Mouse (Mus musculus): ENCODE data around the gene Scn3a. TPM values are rescaled to one million over a fixed set of nuclear protein-coding genes. Genes with fewer than 3 reads are reported as not detected.

The Scn3a gene
- polyA plus RNA-seq (2016; fragmentation: Nextera tagmentation; extraction: Ambion mirVana), result 2.6 and 5.4 TPM in 2 replicates

DNA sequence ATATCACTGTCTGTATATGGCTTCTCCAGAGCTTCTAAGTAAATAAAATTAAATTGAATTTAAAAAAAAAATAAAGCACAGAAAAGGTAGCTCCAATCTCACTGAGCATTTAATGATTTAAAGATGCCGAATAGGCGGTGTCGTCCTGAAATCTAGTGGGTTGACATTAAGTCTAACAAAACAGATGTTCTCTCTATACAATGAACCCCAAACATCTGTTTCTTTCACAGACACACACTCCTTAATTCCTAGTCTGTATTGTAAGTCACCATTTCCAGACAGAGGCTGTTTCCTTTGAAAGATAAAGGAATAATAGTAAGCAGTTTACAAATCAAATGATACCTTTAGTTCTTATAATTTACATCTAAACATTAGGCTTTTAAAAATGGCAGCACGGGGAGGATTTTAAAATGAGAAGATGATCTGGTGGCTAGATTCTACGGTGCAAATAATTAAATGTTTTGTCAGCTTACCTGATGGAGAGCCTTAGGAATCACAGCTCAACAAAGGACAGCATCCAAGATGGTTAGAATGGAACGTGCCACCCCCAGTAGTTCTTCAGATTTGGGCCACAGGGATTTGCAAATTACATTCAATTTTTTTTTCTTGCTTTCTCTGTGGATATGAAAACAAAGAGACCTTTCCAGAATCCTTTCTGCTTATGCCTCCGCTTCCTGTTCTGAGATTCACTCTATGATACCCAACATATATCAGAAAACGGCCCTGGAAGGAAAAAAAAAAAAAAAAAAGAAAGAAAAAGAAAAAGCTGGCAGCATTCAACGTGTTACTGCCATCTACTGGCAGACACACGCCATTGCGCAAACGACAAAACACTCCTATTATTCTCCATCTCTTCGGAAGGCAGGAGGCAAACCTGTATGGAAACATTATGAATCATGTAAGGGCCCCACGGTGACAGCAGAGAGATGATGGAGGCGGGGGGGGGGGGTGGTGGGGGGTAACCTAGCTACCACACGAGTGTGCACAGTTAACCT, at the start of gene Scn3a:
Gene Scn3a, minus strand, starts transcription at position 835 of the 995 bp plus-strand sequence.
- H3K4me3 ChIP-seq, result peak within 1 kb of the TSS; percentile 33
- no peaks in the 10 kb centered on the region for H3K27me3 ChIP-seq (ENCODE audit: poor library complexity, severe bottlenecking)
- 23% methylated on average over 16 of the region's 16 CpGs for WGBS
- H3K4me1 ChIP-seq, result peaks cover 4% of the 10 kb centered on the region; the same call in 1 of the 2 replicates
- peak within 1 kb of the TSS; percentile 62; the same call in 1 of the 2 replicates for H3K27ac ChIP-seq
- no peaks in the 10 kb centered on the region for H3K9me3 ChIP-seq
- DNase-seq (ENCODE audit: extremely low spot score, low spot score), result peak; percentile 32
- H3K36me3 ChIP-seq (replicated peaks), result no peaks in the 10 kb centered on the region

DNA sequence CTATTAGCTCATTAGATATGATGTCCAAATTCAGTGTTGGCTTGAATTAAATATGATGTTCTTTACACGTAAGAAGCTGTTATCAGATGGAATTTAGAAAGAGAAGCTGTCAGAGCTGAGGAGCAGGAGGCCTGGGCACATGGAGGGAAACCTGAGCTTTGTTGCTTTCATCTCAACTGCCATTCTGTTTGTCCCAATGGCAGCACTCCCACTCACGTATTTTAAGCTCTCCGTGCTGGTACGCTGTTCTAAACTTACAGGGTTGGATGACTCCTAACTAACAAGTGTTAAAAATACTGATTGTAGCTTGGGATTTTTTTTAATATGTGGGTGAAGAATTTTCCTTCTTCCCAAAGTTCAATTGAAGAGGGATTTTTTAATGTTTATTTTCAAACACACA, 44.5 kb upstream of the Scn3a start:
- H3K36me3 ChIP-seq (replicated peaks), result no peaks in the 10 kb centered on the region
- 88% methylated on average over 4 of the region's 4 CpGs for WGBS
- no peak overlapping the region for H3K27ac ChIP-seq
- DNase-seq (ENCODE audit: extremely low spot score, low spot score), result no peak
- H3K4me3 ChIP-seq, result no peak overlapping the region
- H3K4me1 ChIP-seq, result peaks cover 14% of the 10 kb centered on the region
- H3K27me3 ChIP-seq (ENCODE audit: poor library complexity, severe bottlenecking), result no peaks in the 10 kb centered on the region
- no peaks in the 10 kb centered on the region for H3K9me3 ChIP-seq

DNA sequence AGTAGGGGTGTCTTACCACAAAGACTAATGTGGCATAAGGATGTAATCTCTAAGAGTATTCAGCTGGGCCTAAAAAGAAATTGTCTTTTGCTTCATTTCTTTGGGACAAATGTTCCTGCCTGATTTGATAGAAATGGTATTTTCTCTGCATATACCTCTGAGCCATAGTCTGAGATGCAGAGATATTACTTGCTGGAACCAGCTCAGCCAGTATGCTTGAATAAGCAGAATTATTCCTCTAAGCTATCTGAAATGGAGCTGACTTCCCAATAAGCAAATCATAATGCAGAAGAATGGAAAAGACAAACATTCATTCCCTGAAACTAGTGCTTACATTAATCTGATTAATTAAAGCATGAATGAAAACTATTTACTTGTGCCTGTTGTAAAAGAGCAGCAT, 40.4 kb upstream of the Scn3a start:
- Histone ChIP-seq H3K4me3 (no peak overlapping the region), H3K36me3 (replicated peaks) (no peaks in the 10 kb centered on the region), H3K27ac (no peak overlapping the region), H3K27me3 (ENCODE audit: poor library complexity, severe bottlenecking) (no peaks in the 10 kb centered on the region), H3K9me3 (no peaks in the 10 kb centered on the region), H3K4me1 (no peaks in the 10 kb centered on the region)
- no peak for DNase-seq (ENCODE audit: extremely low spot score, low spot score)

DNA sequence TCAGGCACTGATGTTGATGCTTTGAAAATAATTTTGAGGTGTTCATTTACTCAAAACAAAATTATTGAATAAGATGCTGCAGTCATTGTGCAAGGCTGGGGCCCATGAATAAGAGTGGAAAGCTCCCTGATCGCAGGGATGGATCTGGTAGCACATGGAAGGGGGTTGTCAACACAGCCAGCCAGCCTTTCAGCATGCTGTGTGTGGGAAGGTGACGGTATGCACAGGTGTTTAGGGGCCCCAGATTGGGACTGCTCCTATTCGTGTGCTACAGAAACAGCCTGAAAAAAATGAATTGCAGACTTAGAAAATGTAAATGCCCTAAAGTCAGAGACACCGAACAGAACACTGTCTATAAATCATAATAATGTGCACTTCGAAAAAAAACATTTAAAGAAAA, 20.3 kb upstream of the Scn3a start:
- H3K4me1 ChIP-seq, result no peaks in the 10 kb centered on the region
- H3K27ac ChIP-seq, result no peak overlapping the region
- no peaks in the 10 kb centered on the region for H3K27me3 ChIP-seq (ENCODE audit: poor library complexity, severe bottlenecking)
- no peak overlapping the region for H3K4me3 ChIP-seq
- no peaks in the 10 kb centered on the region for H3K36me3 ChIP-seq (replicated peaks)
- no peaks in the 10 kb centered on the region for H3K9me3 ChIP-seq
- 86% methylated on average over 5 of the region's 5 CpGs for WGBS
- no peak for DNase-seq (ENCODE audit: extremely low spot score, low spot score)

DNA sequence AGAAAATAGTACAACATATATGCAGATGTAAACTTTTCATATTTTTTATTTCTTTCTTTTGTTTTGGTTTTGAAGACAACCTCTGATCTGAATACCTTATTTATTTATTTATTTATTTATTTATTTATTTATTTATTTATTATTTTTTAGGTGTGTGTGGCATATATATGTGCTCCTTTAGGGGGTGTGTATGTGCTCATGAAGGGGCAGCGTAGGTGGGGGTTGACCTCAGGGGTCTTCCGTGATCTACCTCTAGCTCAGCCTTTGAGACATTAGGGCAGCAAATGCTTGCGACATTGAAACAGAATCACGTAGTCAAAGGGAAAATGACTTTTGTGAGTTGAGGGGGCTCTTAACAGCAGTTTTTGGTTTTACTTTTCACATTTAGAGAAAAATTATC, 498 bp upstream of the Scn3a start:
- 91% methylated on average over 4 of the region's 4 CpGs for WGBS
- Histone ChIP-seq H3K9me3 (no peaks in the 10 kb centered on the region), H3K4me1 (peaks cover 4% of the 10 kb centered on the region; the same call in 1 of the 2 replicates), H3K36me3 (replicated peaks) (no peaks in the 10 kb centered on the region), H3K27ac (no peak overlapping the region), H3K27me3 (ENCODE audit: poor library complexity, severe bottlenecking) (no peaks in the 10 kb centered on the region), H3K4me3 (no peak overlapping the region)
- no peak for DNase-seq (ENCODE audit: extremely low spot score, low spot score)

DNA sequence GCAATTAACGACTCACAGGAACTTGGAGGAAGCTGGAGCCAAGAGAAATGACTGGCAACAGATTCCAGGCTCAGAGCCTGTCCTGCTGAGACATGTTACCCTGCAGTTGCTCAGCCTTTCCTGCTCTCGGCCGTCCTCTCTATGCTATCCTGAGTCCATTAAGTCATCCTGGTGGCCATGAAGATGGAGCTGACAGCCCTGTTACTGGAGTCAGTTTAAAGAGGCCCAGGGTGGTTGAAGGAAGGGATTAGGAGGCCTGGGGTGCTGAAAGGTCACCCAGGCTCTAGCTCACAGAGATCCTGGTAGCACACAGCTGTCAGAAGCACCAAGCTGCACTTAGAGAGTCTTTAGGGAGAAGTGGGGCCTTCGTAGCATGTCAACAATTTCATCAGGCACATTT, 3.5 kb downstream of the Scn3a start:
- no peak for DNase-seq (ENCODE audit: extremely low spot score, low spot score)
- no peak overlapping the region for H3K4me3 ChIP-seq
- WGBS, result 51% methylated on average over 4 of the region's 4 CpGs
- H3K4me1 ChIP-seq, result peaks cover 4% of the 10 kb centered on the region; the same call in 1 of the 2 replicates
- H3K9me3 ChIP-seq, result no peaks in the 10 kb centered on the region
- H3K27ac ChIP-seq, result no peak overlapping the region
- H3K36me3 ChIP-seq (replicated peaks), result no peaks in the 10 kb centered on the region
- no peaks in the 10 kb centered on the region for H3K27me3 ChIP-seq (ENCODE audit: poor library complexity, severe bottlenecking)

DNA sequence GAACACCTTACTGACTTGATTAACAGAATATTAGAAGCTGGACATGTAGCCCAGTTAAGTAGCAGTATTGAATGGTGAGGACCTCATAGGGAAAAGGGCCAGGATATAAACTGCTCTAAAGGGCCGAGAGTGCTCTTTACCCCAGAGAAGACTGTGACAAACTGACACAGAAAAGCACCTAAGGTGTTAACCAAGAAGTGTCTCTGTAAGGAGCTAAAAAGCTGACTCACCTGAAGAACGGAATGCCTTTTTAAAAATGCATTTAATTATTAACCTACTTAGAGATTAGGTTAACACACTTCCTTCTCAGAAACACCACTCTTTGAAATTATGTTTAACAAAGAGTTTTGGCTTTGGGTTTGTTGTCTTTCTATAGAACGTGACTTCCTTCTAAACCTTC, 9.7 kb downstream of the Scn3a start:
- no peak overlapping the region for H3K4me3 ChIP-seq
- H3K27me3 ChIP-seq (ENCODE audit: poor library complexity, severe bottlenecking), result no peaks in the 10 kb centered on the region
- no peaks in the 10 kb centered on the region for H3K36me3 ChIP-seq (replicated peaks)
- WGBS, result 88% methylated on average over 3 of the region's 3 CpGs
- no peak overlapping the region for H3K27ac ChIP-seq
- H3K9me3 ChIP-seq, result no peaks in the 10 kb centered on the region
- DNase-seq (ENCODE audit: extremely low spot score, low spot score), result no peak
- H3K4me1 ChIP-seq, result peaks cover 1% of the 10 kb centered on the region

DNA sequence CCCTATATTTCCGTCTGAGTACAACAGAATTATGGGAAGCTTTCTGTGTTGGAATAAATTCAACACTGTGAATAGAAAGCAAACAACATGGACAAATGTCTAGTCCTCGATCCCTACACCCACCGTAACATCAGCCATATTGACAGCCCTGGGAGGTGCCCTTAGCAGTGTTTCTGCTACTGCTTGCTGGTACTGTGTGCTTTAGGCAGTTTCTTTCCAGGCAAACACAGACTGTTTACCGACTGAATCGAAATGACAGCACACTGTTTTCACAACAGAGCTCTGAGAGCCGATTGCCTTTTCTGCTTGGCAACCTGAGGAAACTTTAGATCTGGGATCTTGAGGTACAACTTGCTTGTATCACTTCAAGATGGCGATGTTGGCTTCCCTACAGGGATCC, 12.8 kb downstream of the Scn3a start:
- H3K9me3 ChIP-seq, result no peaks in the 10 kb centered on the region
- peaks cover 13% of the 10 kb centered on the region for H3K4me1 ChIP-seq
- H3K27me3 ChIP-seq (ENCODE audit: poor library complexity, severe bottlenecking), result no peaks in the 10 kb centered on the region
- no peak overlapping the region for H3K4me3 ChIP-seq
- no peak for DNase-seq (ENCODE audit: extremely low spot score, low spot score)
- no peaks in the 10 kb centered on the region for H3K36me3 ChIP-seq (replicated peaks)
- WGBS, result 92% methylated on average over 7 of the region's 7 CpGs
- no peak overlapping the region for H3K27ac ChIP-seq

DNA sequence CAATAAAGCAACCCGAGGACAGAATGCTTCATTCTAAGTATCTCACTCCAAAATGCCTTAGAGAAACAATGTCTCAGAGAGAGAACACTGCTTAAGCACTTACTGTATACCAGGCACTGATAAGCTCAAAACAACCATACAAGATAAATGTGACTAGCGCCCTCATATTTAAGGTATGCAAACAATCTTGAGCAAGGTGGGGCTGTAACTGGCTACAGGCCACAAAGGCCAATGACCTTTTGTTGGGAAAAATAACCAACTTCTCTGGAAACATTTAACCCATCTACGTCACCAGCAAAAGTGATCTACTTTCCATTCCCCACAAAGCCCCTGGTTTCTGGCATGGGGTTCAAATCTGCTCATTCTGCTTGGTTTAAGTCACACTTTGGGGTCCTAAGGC, 14.0 kb downstream of the Scn3a start:
- no peak for DNase-seq (ENCODE audit: extremely low spot score, low spot score)
- Histone ChIP-seq H3K27ac (no peak overlapping the region), H3K4me1 (peaks cover 13% of the 10 kb centered on the region), H3K27me3 (ENCODE audit: poor library complexity, severe bottlenecking) (no peaks in the 10 kb centered on the region), H3K9me3 (no peaks in the 10 kb centered on the region), H3K36me3 (replicated peaks) (no peaks in the 10 kb centered on the region), H3K4me3 (no peak overlapping the region)
- WGBS, result 86% methylated on average over 3 of the region's 3 CpGs

DNA sequence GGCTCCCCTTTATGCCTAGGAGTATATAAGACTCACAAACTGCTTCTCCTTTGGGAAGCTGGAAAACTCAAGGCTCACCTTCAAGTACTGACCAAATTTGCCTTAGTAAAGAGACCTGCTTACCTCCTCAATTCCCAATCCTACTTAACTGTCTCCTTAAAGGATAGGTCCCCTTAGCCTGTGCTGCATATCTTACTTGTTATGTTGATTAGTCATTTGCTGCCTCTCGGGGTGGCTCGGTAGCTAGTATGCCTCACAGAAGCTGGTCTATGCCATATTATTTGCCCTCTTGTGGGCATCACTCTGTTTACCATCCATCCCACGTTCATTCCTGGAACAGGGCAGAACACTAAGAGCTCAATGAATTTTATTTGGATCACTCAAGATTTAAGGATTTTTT, 14.7 kb downstream of the Scn3a start:
- no peak for DNase-seq (ENCODE audit: extremely low spot score, low spot score)
- no peak overlapping the region for H3K27ac ChIP-seq

DNA sequence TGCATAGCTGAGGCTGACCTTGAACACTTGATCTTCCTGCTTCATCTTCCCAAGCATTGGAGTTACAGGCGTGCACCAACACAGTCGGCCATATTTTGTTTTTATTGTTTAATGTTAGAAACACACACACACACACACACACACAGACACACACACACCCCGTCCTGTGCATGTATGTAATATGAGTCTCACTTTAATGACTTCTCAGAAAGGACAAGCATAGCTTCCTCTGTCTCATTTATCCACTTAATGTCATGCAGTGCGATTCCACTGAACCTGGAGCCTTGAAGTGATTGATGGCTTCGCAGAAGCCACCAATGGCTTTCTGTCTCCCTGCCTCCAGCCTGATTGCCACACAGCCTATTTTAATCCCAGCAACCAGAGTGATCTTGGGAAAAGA, 15.2 kb downstream of the Scn3a start:
- no peaks in the 10 kb centered on the region for H3K9me3 ChIP-seq
- no peak for DNase-seq (ENCODE audit: extremely low spot score, low spot score)
- 64% methylated on average over 5 of the region's 5 CpGs for WGBS
- no peak overlapping the region for H3K27ac ChIP-seq
- no peak overlapping the region for H3K4me3 ChIP-seq
- H3K36me3 ChIP-seq (replicated peaks), result no peaks in the 10 kb centered on the region
- peaks cover 13% of the 10 kb centered on the region for H3K4me1 ChIP-seq
- H3K27me3 ChIP-seq (ENCODE audit: poor library complexity, severe bottlenecking), result no peaks in the 10 kb centered on the region

More for the DNA sequence above, 14.7 kb downstream of the Scn3a start:
- H3K4me1 ChIP-seq, result peaks cover 13% of the 10 kb centered on the region
- H3K27me3 ChIP-seq (ENCODE audit: poor library complexity, severe bottlenecking), result no peaks in the 10 kb centered on the region
- H3K4me3 ChIP-seq, result no peak overlapping the region
- no peaks in the 10 kb centered on the region for H3K9me3 ChIP-seq
- no peaks in the 10 kb centered on the region for H3K36me3 ChIP-seq (replicated peaks)
- WGBS, result 59% methylated on average over 3 of the region's 3 CpGs

DNA sequence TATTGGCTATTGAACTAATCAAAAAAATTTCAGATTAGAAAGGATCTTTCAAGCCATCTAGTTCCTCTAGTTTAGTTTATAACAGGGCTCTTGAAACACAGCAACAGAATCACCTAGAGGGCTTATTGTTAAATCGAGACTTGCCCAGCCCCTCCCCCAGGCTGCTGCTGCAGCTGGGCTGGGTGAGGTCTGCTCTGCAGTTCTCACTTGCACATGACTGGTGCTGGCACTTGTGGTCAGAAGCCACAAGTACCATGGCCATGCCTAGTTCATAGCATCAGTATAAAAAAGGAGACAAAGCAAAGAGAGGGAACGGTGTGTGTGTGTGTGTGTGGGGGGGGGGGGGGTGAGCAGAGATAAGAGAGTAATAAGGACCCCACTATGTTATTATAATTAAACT, 15.7 kb downstream of the Scn3a start:
- no peak for DNase-seq (ENCODE audit: extremely low spot score, low spot score)
- no peak overlapping the region for H3K27ac ChIP-seq
- WGBS, result 48% methylated on average over 2 of the region's 2 CpGs

DNA sequence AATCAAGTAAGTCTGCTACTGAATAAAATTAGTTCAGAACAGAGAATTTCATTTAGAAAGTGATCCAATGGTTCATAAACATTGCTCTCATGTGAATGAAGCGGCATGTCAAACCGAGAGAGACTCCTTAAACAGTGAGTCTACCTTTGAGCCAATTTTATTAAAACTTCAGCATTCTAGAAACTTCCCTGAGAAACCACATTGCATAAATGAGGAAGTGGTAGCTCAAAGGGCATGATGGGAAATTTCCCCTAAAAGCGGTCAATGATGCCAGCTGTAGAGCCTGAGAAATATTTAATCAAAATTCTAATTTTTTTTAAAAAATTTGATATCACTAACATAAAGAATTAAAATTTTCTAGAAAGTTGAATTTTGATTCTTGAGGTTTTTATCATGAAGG, 16.9 kb downstream of the Scn3a start:
- Histone ChIP-seq H3K27ac (no peak overlapping the region), H3K36me3 (replicated peaks) (no peaks in the 10 kb centered on the region), H3K9me3 (no peaks in the 10 kb centered on the region), H3K4me1 (peaks cover 13% of the 10 kb centered on the region), H3K4me3 (no peak overlapping the region), H3K27me3 (ENCODE audit: poor library complexity, severe bottlenecking) (no peaks in the 10 kb centered on the region)
- 96% methylated on average over 3 of the region's 3 CpGs for WGBS
- DNase-seq (ENCODE audit: extremely low spot score, low spot score), result no peak

More for the DNA sequence above, 15.7 kb downstream of the Scn3a start:
- H3K9me3 ChIP-seq, result no peaks in the 10 kb centered on the region
- peaks cover 13% of the 10 kb centered on the region for H3K4me1 ChIP-seq
- no peaks in the 10 kb centered on the region for H3K27me3 ChIP-seq (ENCODE audit: poor library complexity, severe bottlenecking)
- no peaks in the 10 kb centered on the region for H3K36me3 ChIP-seq (replicated peaks)
- no peak overlapping the region for H3K4me3 ChIP-seq
